Mouse (Mus musculus) ES-Bruce4 (cell line): ENCODE results near the gene Cpxcr1. TPM values are rescaled to one million over a fixed set of nuclear protein-coding genes. Genes with fewer than 3 reads are reported as not detected.

Experiments used
- H3K27ac ChIP-seq: 2 replicates; pipeline ENCODE4 v1.5.1; 2012; ENCODE audit warnings: low read length, inconsistent platforms; ENCODE audit not compliant: insufficient read depth
- H3K27me3 ChIP-seq: 2 replicates; pipeline ENCODE4 v1.6.1; 2012; ENCODE audit warnings: mild to moderate bottlenecking, low read length, inconsistent platforms; ENCODE audit not compliant: control insufficient read depth, poor library complexity, insufficient read depth, severe bottlenecking
- H3K36me3 ChIP-seq: 2 replicates; pipeline ENCODE4 v1.6.1; 2012; ENCODE audit warnings: inconsistent platforms, mild to moderate bottlenecking, low read length, moderate library complexity; ENCODE audit not compliant: control insufficient read depth, poor library complexity, insufficient read depth, severe bottlenecking
- H3K4me1 ChIP-seq: one replicate; pipeline ENCODE4 v1.8.1; 2011; ENCODE audit warnings: low read length; ENCODE audit not compliant: control insufficient read depth, insufficient read depth
- H3K4me3 ChIP-seq: 2 replicates; pipeline ENCODE4 v1.5.1; 2011; ENCODE audit warnings: low read depth, mild to moderate bottlenecking, low read length
- H3K9ac ChIP-seq: 2 replicates; pipeline ENCODE4 v1.6.1; 2012; ENCODE audit warnings: low read depth, mild to moderate bottlenecking, inconsistent platforms; ENCODE audit not compliant: poor library complexity, severe bottlenecking
- H3K9me3 ChIP-seq: replicated peaks from 2 replicates; pipeline ENCODE4 v1.6.1; 2012; ENCODE audit warnings: mild to moderate bottlenecking, low read length, inconsistent platforms; ENCODE audit not compliant: control insufficient read depth, poor library complexity, insufficient read depth, severe bottlenecking
- CTCF ChIP-seq: IDR thresholded peaks from one replicate; pipeline ENCODE4 v1.8.1; 2011; ENCODE audit warnings: low read depth, low read length
- EP300 ChIP-seq: IDR thresholded peaks from 2 replicates; pipeline ENCODE4 v1.6.1; 2011; ENCODE audit warnings: low read depth, low read length; ENCODE audit not compliant: insufficient read depth
- POLR2A ChIP-seq: IDR thresholded peaks from one replicate; pipeline ENCODE4 v1.8.1; 2011; ENCODE audit warnings: low read length; ENCODE audit not compliant: insufficient read depth
- polyA plus RNA-seq: library from polyadenylated mRNA; stranded (reverse); fragments of >200 nt; gene quantifications from 2 replicates; pipeline ENCODE4 v1.2.4, GENCODE M21; 2011; ENCODE audit warnings: low read depth; ENCODE audit not compliant: missing spikeins, insufficient read depth, insufficient read length

Gene Cpxcr1
- not detected in 2 replicates for polyA plus RNA-seq

- Histone ChIP-seq H3K36me3 (no peaks in the 10 kb centered on the region), H3K4me1 (no peaks in the 10 kb centered on the region), H3K9me3 (no peaks in the 10 kb centered on the region), H3K27ac (no peak within 1 kb of the TSS), H3K4me3 (no peak within 1 kb of the TSS), H3K9ac (no peak within 1 kb of the TSS), H3K27me3 (no peaks in the 10 kb centered on the region)
- no peak for TF ChIP-seq POLR2A
- no peak for TF ChIP-seq EP300
- TF ChIP-seq CTCF = no peak
Observed at GRCm38 (mm10) chrX:116448644-116449043, at the start of gene Cpxcr1. TSS of gene Cpxcr1 (plus strand) at chrX:116448944.

Other genes with a start within 250 kb of the Cpxcr1 start
- gene H2afb2, start 232.2 kb downstream of the Cpxcr1 start, polyA plus RNA-seq = not detected in 2 replicates